Mouse (Mus musculus): ENCODE results near the gene Slc28a1. TPM values are rescaled to one million over a fixed set of nuclear protein-coding genes. Genes with fewer than 3 reads are reported as not detected.
"Not testable (repeated sequence)": the region's sequence is repeated elsewhere in the genome, so short reads cannot be mapped to it uniquely, and the experiment has no call there.

The Slc28a1 gene
- polyA plus RNA-seq, 1 experiment from 2014 or later, result 0.06 TPM

DNA sequence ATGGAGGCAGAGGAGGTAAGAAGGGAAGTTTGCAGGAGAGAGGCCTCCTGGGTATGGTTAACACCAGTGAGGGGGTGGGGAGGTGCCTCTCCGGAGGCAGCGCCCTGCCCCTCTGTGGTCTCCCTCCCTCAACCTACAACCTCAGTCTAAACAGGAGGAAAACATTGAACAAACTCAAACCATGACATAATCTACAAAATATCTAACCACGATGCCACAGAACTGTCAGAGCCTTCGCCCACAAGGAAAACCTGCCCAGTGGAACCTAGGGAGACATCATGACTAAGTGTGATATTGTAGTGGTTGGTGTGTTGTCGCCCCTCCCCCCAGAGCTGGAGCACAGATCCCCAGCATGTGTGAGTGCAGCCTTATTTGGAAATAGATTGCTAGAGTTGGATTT, 64.9 kb downstream of the Slc28a1 start:
- H3K4me1 ChIP-seq, result 0 out of 2 replicates have a peak, but pooled peaks cover 6% of the 10 kb centered on the region
- no peak overlapping the region for H3K9ac ChIP-seq
- WGBS, result 67% methylated on average over 5 of the region's 5 CpGs
- no peaks in the 10 kb centered on the region for H3K36me3 ChIP-seq
- no peak overlapping the region for H3K4me2 ChIP-seq (replicated peaks)
- H3K27me3 ChIP-seq, result no peaks in the 10 kb centered on the region
- no peak overlapping the region for H3K27ac ChIP-seq
- no peak for ATAC-seq (ENCODE audit: low FRiP score, low read depth)
- H3K9me3 ChIP-seq, result no peaks in the 10 kb centered on the region
- H3K4me3 ChIP-seq, result no peak overlapping the region

GRCm38 (mm10) chr7:81182492-81183175, 68.0 kb downstream of the Slc28a1 start:
- no peak for ATAC-seq (ENCODE audit: low FRiP score, low read depth)
- Histone ChIP-seq H3K4me3 (no peak overlapping the region), H3K9me3 (no peaks in the 10 kb centered on the region), H3K4me2 (replicated peaks) (no peak overlapping the region), H3K27me3 (no peaks in the 10 kb centered on the region), H3K4me1 (0 out of 2 replicates have a peak, but pooled peaks cover 6% of the 10 kb centered on the region), H3K27ac (no peak overlapping the region), H3K9ac (no peak overlapping the region), H3K36me3 (no peaks in the 10 kb centered on the region)
- WGBS, result 84% methylated on average over 10 of the region's 10 CpGs

- Histone ChIP-seq H3K9me3 (no peaks in the 10 kb centered on the region), H3K9ac (no peak overlapping the region), H3K27me3 (no peaks in the 10 kb centered on the region), H3K27ac (no peak overlapping the region), H3K36me3 (no peaks in the 10 kb centered on the region), H3K4me2 (replicated peaks) (no peak overlapping the region), H3K4me3 (no peak overlapping the region), H3K4me1 (0 out of 2 replicates have a peak, but pooled peaks cover 6% of the 10 kb centered on the region)
- no peak for ATAC-seq (ENCODE audit: low FRiP score, low read depth)
These were observed 68.6 kb downstream of the Slc28a1 start for GRCm38 (mm10) chr7:81183181-81183580.

DNA sequence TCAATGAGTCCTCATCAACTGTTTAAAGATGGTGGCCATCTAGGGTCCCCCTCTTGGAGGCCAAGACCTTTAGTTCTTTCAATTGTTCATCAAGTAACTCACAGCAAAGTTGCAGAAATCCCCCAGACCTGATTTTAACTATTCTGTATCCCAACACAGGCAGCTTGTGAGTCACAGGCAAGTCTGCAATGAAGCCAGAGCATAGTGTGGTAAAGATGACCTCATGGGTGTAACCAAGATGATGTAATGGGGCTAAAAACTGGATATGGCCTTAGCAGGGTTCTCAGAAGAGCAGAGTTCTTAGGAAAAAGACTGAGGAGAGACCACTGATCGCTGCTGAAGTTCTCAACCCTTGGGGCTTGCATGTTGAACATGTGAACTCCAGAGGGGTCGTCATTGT, 69.5 kb downstream of the Slc28a1 start:
- WGBS, result 84% methylated on average over 2 of the region's 2 CpGs
- Histone ChIP-seq H3K4me2 (replicated peaks) (no peak overlapping the region), H3K27ac (no peak overlapping the region), H3K9ac (no peak overlapping the region), H3K4me3 (no peak overlapping the region), H3K4me1 (0 out of 2 replicates have a peak, but pooled peaks cover 3% of the 10 kb centered on the region), H3K27me3 (no peaks in the 10 kb centered on the region), H3K9me3 (no peaks in the 10 kb centered on the region), H3K36me3 (no peaks in the 10 kb centered on the region)
- no peak for ATAC-seq (ENCODE audit: low FRiP score, low read depth)

- Histone ChIP-seq H3K27ac (no peak overlapping the region), H3K4me2 (replicated peaks) (no peak overlapping the region), H3K4me3 (no peak overlapping the region), H3K27me3 (no peaks in the 10 kb centered on the region), H3K36me3 (no peaks in the 10 kb centered on the region), H3K4me1 (no peaks in the 10 kb centered on the region), H3K9ac (no peak overlapping the region), H3K9me3 (no peaks in the 10 kb centered on the region)
- ATAC-seq (ENCODE audit: low FRiP score, low read depth), result no peak
- 78% methylated on average over 1 of the region's 1 CpGs for WGBS
These were observed 70.1 kb downstream of the Slc28a1 start for GRCm38 (mm10) chr7:81184651-81185050.

DNA sequence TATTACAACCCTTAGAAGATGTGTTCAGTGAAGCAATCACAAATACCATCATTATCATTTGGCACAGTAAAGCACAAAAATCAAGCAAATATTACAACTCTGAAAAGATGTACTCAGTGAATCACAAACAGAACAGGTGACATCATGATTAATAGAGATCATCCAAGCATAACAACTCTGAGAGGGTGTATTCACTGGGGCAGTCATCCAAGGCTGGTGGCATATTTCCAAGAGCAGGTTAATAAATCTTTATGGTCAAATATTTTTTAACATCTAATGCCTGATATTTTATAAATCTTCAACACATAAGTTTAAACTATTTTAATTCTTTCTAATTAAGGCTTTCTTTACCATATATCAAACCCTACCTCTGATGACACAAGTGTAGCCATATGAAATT, 71.4 kb downstream of the Slc28a1 start:
- H3K36me3 ChIP-seq; H3K27ac ChIP-seq; H3K4me2 ChIP-seq (replicated peaks); H3K27me3 ChIP-seq; H3K9ac ChIP-seq; H3K4me1 ChIP-seq; H3K4me3 ChIP-seq; ATAC-seq (ENCODE audit: low FRiP score, low read depth); H3K9me3 ChIP-seq: not testable (repeated sequence)

- ATAC-seq (ENCODE audit: low FRiP score, low read depth), result no peak
- no peak overlapping the region for H3K4me3 ChIP-seq
- no peaks in the 10 kb centered on the region for H3K36me3 ChIP-seq
- H3K9ac ChIP-seq, result no peak overlapping the region
- no peak overlapping the region for H3K4me2 ChIP-seq (replicated peaks)
- H3K9me3 ChIP-seq, result no peaks in the 10 kb centered on the region
- WGBS, result 51% methylated on average over 9 of the region's 9 CpGs
- no peak overlapping the region for H3K27ac ChIP-seq
- H3K27me3 ChIP-seq, result no peaks in the 10 kb centered on the region
- no peaks in the 10 kb centered on the region for H3K4me1 ChIP-seq
These were observed 74.6 kb downstream of the Slc28a1 start for GRCm38 (mm10) chr7:81189180-81189579.

DNA sequence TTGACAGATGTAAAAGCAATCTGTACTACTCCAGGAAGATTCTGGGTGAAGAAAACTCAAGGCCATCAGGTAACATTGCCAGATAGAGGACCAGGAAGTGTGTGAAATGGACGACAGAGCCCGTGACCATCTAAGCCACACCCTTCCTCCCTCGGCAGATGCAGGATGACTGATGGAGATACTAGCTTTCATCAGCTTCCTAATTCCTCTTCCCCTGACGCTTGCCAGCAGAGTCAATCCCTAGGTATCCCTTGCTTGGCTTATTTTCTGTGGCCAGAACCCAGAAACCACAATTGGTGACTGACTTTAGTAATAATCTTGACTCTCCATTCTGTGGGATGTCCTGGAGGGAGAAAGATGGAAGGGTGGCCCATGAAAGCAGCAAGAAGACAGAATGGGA, 80.9 kb downstream of the Slc28a1 start:
- H3K36me3 ChIP-seq, result no peaks in the 10 kb centered on the region
- H3K27ac ChIP-seq, result no peak overlapping the region
- no peak overlapping the region for H3K4me3 ChIP-seq
- H3K9me3 ChIP-seq, result no peaks in the 10 kb centered on the region
- no peaks in the 10 kb centered on the region for H3K27me3 ChIP-seq
- WGBS, result 61% methylated on average over 4 of the region's 4 CpGs
- no peak for ATAC-seq (ENCODE audit: low FRiP score, low read depth)
- no peak overlapping the region for H3K4me2 ChIP-seq (replicated peaks)
- H3K9ac ChIP-seq, result no peak overlapping the region
- peaks cover 27% of the 10 kb centered on the region for H3K4me1 ChIP-seq

- Histone ChIP-seq H3K9ac (no peak overlapping the region), H3K36me3 (no peaks in the 10 kb centered on the region), H3K27ac (no peak overlapping the region), H3K9me3 (no peaks in the 10 kb centered on the region), H3K4me2 (replicated peaks) (no peak overlapping the region), H3K4me3 (no peak overlapping the region), H3K27me3 (no peaks in the 10 kb centered on the region), H3K4me1 (peaks cover 27% of the 10 kb centered on the region)
- no peak for ATAC-seq (ENCODE audit: low FRiP score, low read depth)
- 46% methylated on average over 3 of the region's 3 CpGs for WGBS
These were observed 82.2 kb downstream of the Slc28a1 start for GRCm38 (mm10) chr7:81196796-81197195.

GRCm38 (mm10) chr7:81198538-81198937, 83.9 kb downstream of the Slc28a1 start:
- no peaks in the 10 kb centered on the region for H3K36me3 ChIP-seq
- no peak for ATAC-seq (ENCODE audit: low FRiP score, low read depth)
- no peaks in the 10 kb centered on the region for H3K9me3 ChIP-seq
- H3K4me1 ChIP-seq, result peaks cover 33% of the 10 kb centered on the region
- no peak overlapping the region for H3K9ac ChIP-seq
- H3K27ac ChIP-seq, result no peak overlapping the region
- WGBS, result 20% methylated on average over 4 of the region's 4 CpGs
- H3K27me3 ChIP-seq, result no peaks in the 10 kb centered on the region
- no peak overlapping the region for H3K4me2 ChIP-seq (replicated peaks)
- H3K4me3 ChIP-seq, result no peak overlapping the region

DNA sequence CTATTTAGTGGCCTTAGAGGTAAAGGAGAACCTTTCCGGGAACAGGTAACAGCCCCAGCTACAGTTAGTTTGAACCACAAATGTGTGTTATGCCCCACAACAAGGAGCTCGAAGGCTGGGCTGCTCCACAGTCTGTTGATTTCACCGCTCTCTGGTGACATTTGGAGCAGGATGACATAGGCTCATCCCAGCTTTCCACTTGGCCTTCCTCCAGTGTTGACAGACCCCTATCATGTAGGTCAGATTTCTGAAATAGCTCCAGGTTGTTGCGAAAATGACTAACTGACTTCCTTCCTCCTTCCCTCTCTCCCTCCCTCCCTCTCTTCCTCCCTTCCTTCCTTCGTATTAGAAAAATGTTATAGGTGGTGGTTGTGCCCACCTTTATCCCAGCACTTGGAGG, 84.5 kb downstream of the Slc28a1 start:
- 61% methylated on average over 5 of the region's 5 CpGs for WGBS
- ATAC-seq (ENCODE audit: low FRiP score, low read depth), result no peak
- H3K9ac ChIP-seq, result no peak overlapping the region

GRCm38 (mm10) chr7:81199757-81200156, 85.2 kb downstream of the Slc28a1 start:
- H3K27me3 ChIP-seq, result no peaks in the 10 kb centered on the region
- H3K27ac ChIP-seq, result no peak overlapping the region
- H3K4me3 ChIP-seq, result no peak overlapping the region
- ATAC-seq (ENCODE audit: low FRiP score, low read depth), result no peak
- 51% methylated on average over 4 of the region's 4 CpGs for WGBS
- peaks cover 33% of the 10 kb centered on the region for H3K4me1 ChIP-seq
- H3K4me2 ChIP-seq (replicated peaks), result no peak overlapping the region
- no peak overlapping the region for H3K9ac ChIP-seq
- H3K9me3 ChIP-seq, result no peaks in the 10 kb centered on the region
- no peaks in the 10 kb centered on the region for H3K36me3 ChIP-seq

More for the DNA sequence above, 84.5 kb downstream of the Slc28a1 start:
- H3K9me3 ChIP-seq, result no peaks in the 10 kb centered on the region
- no peak overlapping the region for H3K4me2 ChIP-seq (replicated peaks)
- H3K27ac ChIP-seq, result no peak overlapping the region
- H3K4me3 ChIP-seq, result no peak overlapping the region
- H3K27me3 ChIP-seq, result no peaks in the 10 kb centered on the region
- peaks cover 33% of the 10 kb centered on the region for H3K4me1 ChIP-seq
- no peaks in the 10 kb centered on the region for H3K36me3 ChIP-seq

GRCm38 (mm10) chr7:81202389-81202788, 87.8 kb downstream of the Slc28a1 start:
- Histone ChIP-seq H3K4me1 (peaks cover 22% of the 10 kb centered on the region), H3K27ac (no peak overlapping the region), H3K36me3 (no peaks in the 10 kb centered on the region), H3K4me3 (no peak overlapping the region), H3K9me3 (no peaks in the 10 kb centered on the region), H3K4me2 (replicated peaks) (no peak overlapping the region), H3K9ac (no peak overlapping the region), H3K27me3 (no peaks in the 10 kb centered on the region)
- WGBS, result 43% methylated on average over 5 of the region's 5 CpGs
- 0 out of 2 replicates have a peak, but pooled peaks have one; percentile 28 for ATAC-seq (ENCODE audit: low FRiP score, low read depth)
